Mouse (Mus musculus) intestine, postnatal 0 days (tissue): ENCODE data around the gene Spg11. TPM values are rescaled to one million over a fixed set of nuclear protein-coding genes. Genes with fewer than 3 reads are reported as not detected.

Experiments
- ATAC-seq: fragments of 200-750 bp; cut with Nextera tagmentation; 2 replicates; pipeline ENCODE4 v1.8.0; 2017; ENCODE audit warnings: mild to moderate bottlenecking, moderate TSS enrichment, moderate library complexity
- H3K27ac ChIP-seq: fragments of 300-500 bp; sonication (generic); 2 replicates; pipeline ENCODE4 v1.5.1; 2014; ENCODE audit warnings: mild to moderate bottlenecking, low read depth, low read length, moderate library complexity
- H3K27me3 ChIP-seq: fragments of 300-500 bp; sonication (generic); replicated peaks from 2 replicates; pipeline ENCODE4 v1.6.1; 2014; ENCODE audit warnings: low read length, mixed read lengths; ENCODE audit not compliant: control insufficient read depth, insufficient read depth
- H3K36me3 ChIP-seq: fragments of 300-500 bp; sonication (generic); 2 replicates; pipeline ENCODE4 v1.6.1; 2014; ENCODE audit warnings: mild to moderate bottlenecking, moderate library complexity; ENCODE audit not compliant: control insufficient read depth, insufficient read depth
- H3K4me1 ChIP-seq: fragments of 300-500 bp; sonication (generic); replicated peaks from 2 replicates; pipeline ENCODE4 v1.6.1; 2014; ENCODE audit warnings: antibody characterized with exemption, low read length, mixed read lengths; ENCODE audit not compliant: control insufficient read depth, insufficient read depth
- H3K4me2 ChIP-seq: fragments of 300-500 bp; sonication (generic); replicated peaks from 2 replicates; pipeline ENCODE4 v1.6.1; 2014; ENCODE audit warnings: low read depth, mild to moderate bottlenecking, moderate library complexity
- H3K4me3 ChIP-seq: fragments of 300-500 bp; sonication (generic); 2 replicates; pipeline ENCODE4 v1.5.1; 2014; ENCODE audit warnings: low read depth, low read length
- H3K9ac ChIP-seq: fragments of 300-500 bp; sonication (generic); 2 replicates; pipeline ENCODE4 v1.6.1; 2014; ENCODE audit warnings: mild to moderate bottlenecking, low read depth, low read length
- H3K9me3 ChIP-seq: fragments of 300-500 bp; sonication (generic); 2 replicates; pipeline ENCODE4 v1.6.1; 2016; ENCODE audit warnings: mixed run types; ENCODE audit not compliant: control insufficient read depth
- CTCF ChIP-seq: sonication (generic); IDR thresholded peaks from 2 replicates; pipeline ENCODE4 v1.5.1; 2016; ENCODE audit warnings: low read depth, mild to moderate bottlenecking, control low read depth, antibody characterized with exemption, moderate library complexity
- WGBS: fragments of 180-500 bp; shearing (Covaris S2); extraction: QIAGEN DNeasy Blood & Tissue Kit; methylation state at CpG from one replicate; pipeline ENCODE4 v1.1.7; 2014; 5-methylcytosine and 5-hydroxymethylcytosine counted together
- polyA plus RNA-seq: library from polyadenylated mRNA; unstranded; fragments of >200 nt; fragmentation: Nextera tagmentation; extraction: Ambion mirVana; gene quantifications from 2 replicates; pipeline ENCODE4 v1.2.1, GENCODE M21; 2015

Spg11 gene
- polyA plus RNA-seq, 1 experiment from 2014 or later = 3.7 TPM

DNA sequence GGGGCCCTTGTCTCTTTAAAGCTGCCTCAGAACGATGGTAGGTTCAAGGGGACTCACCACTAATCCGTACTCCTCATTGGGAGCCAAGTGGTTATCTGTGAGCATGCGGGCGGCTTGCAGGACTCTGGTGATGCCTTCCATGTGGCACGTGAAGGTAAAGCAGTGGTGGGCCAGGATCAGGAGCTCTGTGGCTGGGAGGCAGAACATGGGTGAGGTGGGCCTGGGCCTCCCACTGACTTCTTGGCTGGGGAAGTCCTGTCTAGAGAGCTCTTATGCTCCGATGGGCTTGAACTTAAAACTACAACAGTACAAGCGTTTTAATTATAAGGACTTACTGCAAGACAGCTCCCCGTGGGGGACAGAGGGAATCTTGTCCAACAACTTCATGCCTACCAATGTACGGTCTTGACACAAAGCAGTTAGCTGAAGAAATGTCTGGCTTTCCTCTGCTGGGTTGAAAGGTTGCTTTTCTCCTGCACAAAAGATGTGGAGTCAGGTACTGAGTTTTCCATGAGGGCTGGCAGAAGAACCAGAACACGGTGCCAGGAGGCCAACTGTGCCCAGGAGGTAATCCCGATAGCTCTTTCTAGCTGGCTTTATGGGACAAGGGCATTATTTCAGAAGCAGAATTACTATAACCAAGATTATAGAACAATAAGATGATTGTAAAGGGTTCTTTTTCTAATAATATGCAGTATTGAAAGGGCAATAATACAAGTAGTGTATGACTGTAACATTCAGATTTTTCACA, 58.6 kb downstream of the Spg11 start:
- Histone ChIP-seq H3K4me2 (no peak overlapping the region), H3K9ac (no peak overlapping the region), H3K4me1 (no peaks in the 10 kb centered on the region), H3K27ac (no peak overlapping the region), H3K27me3 (no peaks in the 10 kb centered on the region), H3K36me3 (peaks cover 55% of the 10 kb centered on the region), H3K9me3 (no peaks in the 10 kb centered on the region), H3K4me3 (no peak overlapping the region)
- TF ChIP-seq CTCF = no peak
- ATAC-seq = no peak
- WGBS = 86% methylated on average over 11 of the region's 11 CpGs

DNA sequence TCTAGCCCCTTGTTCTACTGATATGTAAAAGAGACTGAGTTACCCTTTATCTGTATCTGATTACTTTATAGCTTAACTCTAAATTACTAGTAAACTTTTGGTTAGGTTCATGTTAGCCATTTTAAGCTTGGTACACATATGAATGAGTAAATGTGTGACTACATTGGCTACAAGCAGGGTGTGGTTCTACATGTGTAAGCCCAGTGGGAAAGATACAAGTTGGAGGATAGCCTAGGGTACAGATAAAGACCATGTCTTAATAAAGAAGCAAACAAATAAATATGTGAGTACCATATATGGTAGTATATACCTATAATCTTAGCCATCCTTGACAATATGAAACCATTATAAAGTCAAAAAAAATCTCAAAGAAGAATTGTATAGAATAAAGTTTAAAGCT, 74.3 kb downstream of the Spg11 start:
- Histone ChIP-seq H3K9ac (no peak overlapping the region), H3K4me3 (no peak overlapping the region), H3K9me3 (no peaks in the 10 kb centered on the region), H3K4me1 (no peaks in the 10 kb centered on the region), H3K36me3 (peaks cover 27% of the 10 kb centered on the region), H3K27me3 (no peaks in the 10 kb centered on the region), H3K27ac (no peak overlapping the region), H3K4me2 (no peak overlapping the region)
- no peak for TF ChIP-seq CTCF
- no peak for ATAC-seq

DNA sequence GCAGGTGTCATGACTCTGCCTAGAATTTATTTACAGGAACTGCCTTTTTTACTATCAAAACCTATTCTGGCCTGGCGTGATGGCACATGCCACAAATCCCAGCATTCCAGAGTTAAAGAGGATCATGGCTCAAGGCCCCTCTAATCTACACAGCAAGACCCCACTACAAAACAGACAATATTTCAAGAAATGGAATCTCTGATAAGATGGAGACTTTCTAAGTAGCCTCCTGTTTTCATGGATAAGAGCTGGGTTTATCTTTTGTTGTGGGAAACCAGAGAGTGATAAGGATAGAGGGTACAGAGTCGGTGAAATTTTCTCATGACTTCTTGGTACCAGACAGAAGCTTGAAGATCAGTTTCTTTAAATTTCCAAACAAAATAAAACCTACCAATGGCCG, 82.1 kb downstream of the Spg11 start:
- Histone ChIP-seq H3K4me2 (no peak overlapping the region), H3K27ac (no peak overlapping the region), H3K9ac (no peak overlapping the region), H3K9me3 (no peaks in the 10 kb centered on the region), H3K4me3 (no peak overlapping the region), H3K4me1 (no peaks in the 10 kb centered on the region), H3K36me3 (peaks cover 7% of the 10 kb centered on the region; the same call in 1 of the 2 replicates), H3K27me3 (no peaks in the 10 kb centered on the region)
- no peak for ATAC-seq
- TF ChIP-seq CTCF = no peak
- WGBS = 82% methylated on average over 3 of the region's 3 CpGs

DNA sequence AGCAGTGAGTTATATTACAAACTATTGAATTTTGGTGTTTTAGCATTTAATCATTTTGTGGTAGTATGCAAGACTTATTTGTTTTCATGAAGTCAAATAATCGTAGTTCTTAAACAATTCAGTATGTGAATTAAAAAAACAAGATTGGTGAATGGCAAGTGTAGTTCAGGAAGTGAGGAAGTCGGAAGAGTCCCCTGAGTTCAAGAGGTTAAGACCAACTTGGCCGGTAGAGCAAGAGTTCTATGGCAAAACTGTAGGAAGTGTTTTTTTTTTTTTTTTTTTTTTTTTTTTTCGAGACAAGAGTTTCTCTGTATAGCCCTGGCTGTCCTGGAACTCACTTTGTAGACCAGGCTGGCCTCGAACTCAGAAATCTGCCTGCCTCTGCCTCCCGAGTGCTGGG, 86.2 kb downstream of the Spg11 start:
- Histone ChIP-seq H3K4me2 (no peak overlapping the region), H3K4me1 (0 out of 2 replicates have a peak, but pooled peaks cover 6% of the 10 kb centered on the region), H3K27ac (no peak overlapping the region), H3K4me3 (no peak overlapping the region), H3K9me3 (no peaks in the 10 kb centered on the region), H3K9ac (no peak overlapping the region), H3K36me3 (peaks cover 7% of the 10 kb centered on the region; the same call in 1 of the 2 replicates), H3K27me3 (no peaks in the 10 kb centered on the region)
- no peak for ATAC-seq
- 88% methylated on average over 5 of the region's 6 CpGs for WGBS
- no peak for TF ChIP-seq CTCF

DNA sequence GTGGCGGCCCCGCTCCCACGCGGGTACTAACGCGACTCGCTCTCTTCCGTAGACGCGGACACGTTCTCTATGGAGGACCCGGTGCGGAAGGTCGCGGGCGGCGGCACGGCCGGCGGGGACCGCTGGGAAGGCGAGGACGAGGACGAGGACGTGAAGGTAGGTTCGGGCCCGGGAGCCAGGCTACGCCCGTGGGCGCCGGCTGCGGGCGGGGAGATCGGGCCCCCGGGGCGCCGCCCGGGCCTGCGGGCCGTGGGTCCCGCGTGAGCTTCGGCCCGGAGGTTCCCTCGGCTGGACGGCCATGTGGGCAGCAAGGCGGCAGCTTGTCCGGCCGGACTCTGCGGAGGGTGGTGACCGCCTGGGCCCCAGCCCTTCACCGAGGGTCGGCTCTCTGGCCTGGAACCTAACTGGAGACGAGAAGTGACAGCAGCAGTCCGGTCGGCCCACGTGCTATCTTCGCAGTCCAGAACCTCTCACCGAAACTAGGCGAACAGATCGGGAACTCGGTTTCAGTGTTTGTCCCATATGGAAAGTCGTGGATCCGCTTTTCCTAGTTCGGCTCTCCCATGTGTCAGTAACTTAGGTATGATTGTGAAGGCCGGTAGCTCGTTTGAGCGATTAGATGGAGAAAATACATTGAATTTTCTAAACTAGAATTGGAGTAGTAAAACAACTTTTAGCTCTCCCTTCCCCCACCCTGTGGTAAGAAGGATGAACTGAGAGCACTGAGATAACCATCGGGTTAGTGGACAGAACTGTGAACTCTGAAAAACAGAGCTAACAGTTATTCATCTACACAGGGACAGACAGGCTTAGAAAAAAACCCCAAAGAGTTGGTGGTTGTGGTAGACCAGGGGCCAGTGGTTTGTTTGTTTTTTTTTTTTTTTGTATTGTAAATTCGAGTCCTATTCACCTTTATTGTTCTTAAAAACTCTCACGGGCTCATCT, 89.2 kb downstream of the Spg11 start:
- Histone ChIP-seq H3K4me1 (0 out of 2 replicates have a peak, but pooled peaks cover 6% of the 10 kb centered on the region), H3K27me3 (no peaks in the 10 kb centered on the region), H3K9me3 (no peaks in the 10 kb centered on the region), H3K27ac (peak overlapping the region; percentile 89), H3K4me2 (peak overlapping the region; percentile 84), H3K9ac (peak overlapping the region; percentile 88), H3K36me3 (no peaks in the 10 kb centered on the region), H3K4me3 (peak overlapping the region; percentile 84)
- TF ChIP-seq CTCF = peak; percentile 18; the same call in 1 of the 2 replicates
- WGBS = under 1% methylated on average over 71 of the region's 71 CpGs
- ATAC-seq = peak; percentile 55
